Mouse (Mus musculus): ENCODE measurements around the gene Cxcl9. TPM values are rescaled to one million over a fixed set of nuclear protein-coding genes. Genes with fewer than 3 reads are reported as not detected.

Gene Cxcl9
- polyA plus RNA-seq (2012; rRNA removed) = 1.1 and 4.1 TPM in 2 replicates
- polyA plus RNA-seq (2014; fragmentation: Nextera tagmentation; extraction: Ambion mirVana) = 0.35 and 0.94 TPM in 2 replicates

DNA sequence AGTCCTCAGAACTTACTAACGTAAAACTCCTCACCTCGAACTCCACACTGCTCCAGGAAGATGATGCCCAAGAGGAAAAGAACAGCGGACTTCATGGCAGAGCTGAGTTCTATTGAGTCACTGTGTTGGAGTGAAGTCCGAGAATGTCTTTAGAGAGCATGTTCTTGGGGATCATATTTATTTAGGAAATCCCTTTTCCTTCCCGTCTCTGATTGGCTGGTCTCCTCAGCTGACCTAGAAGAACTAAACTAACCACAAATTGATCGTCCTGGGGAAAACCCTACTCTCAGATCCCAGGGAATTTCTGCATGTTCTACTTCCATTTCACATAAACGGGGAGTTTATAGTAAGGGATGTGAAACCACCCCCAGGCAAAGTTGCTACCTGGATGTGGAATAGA is at the start of gene Cxcl9:
TSS of gene Cxcl9 (minus strand) at position 151 of the 400 bp plus-strand sequence.
- DNase-seq (ENCODE audit: low spot score) (no peak), ATAC-seq (ENCODE audit: low FRiP score, low read depth) (no peak)
- 74% methylated on average over 7 of the region's 7 CpGs for WGBS
- Histone ChIP-seq H3K4me3 (replicated peaks; ENCODE audit: low read length) (no peak within 1 kb of the TSS), H3K9ac (ENCODE audit: low read depth, low read length, severe bottlenecking) (no peak within 1 kb of the TSS), H3K36me3 (ENCODE audit: control insufficient read depth, insufficient read depth, low read length) (no peaks in the 10 kb centered on the region), H3K9me3 (ENCODE audit: control insufficient read depth, low read length) (no peaks in the 10 kb centered on the region), H3K27ac (replicated peaks; ENCODE audit: low read depth, low read length) (no peak within 1 kb of the TSS), H3K4me2 (replicated peaks; ENCODE audit: low read depth, low read length, severe bottlenecking) (no peak within 1 kb of the TSS), H3K27me3 (ENCODE audit: control insufficient read depth, insufficient read depth, low read length) (no peaks in the 10 kb centered on the region), H3K4me1 (ENCODE audit: control insufficient read depth, insufficient read depth, low read length) (peaks cover 11% of the 10 kb centered on the region)
- TF ChIP-seq POLR2A (IDR thresholded peaks at IDR 0.05; ENCODE audit: borderline replicate concordance, extremely low read depth, insufficient read depth, insufficient read length) = no peak

DNA sequence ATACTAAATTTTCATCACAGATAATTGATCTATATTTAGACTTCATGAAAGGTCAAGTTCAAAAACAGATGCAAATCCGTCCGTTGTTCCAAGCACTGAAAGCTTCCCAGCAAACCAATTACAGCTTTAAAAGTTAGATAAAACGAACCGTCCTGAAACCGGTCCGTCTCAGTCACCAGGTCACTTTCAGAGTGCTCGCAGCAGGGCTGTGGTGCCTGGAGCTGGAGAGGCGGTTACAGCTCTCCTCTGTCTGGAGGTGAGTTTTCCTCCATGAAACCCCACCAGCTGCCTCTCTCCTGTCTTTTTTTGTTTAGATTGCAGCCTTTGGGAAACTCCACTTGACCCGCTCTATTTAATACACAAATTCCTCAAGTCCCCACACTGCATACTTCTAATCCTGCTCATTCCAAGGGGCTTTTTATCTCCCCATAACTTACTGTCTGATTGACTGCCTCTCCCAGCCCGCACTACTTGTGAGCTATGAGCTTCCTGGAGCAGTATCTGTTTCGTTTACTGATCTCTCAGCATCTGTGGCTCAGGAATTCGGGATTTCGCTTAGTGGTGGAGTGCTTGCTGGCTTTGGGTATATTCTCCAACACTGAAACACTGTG is 49.0 kb upstream of the Cxcl9 start:
- Histone ChIP-seq H3K9ac (ENCODE audit: low read depth, low read length, severe bottlenecking) (no peak overlapping the region), H3K27me3 (ENCODE audit: control insufficient read depth, insufficient read depth, low read length) (no peaks in the 10 kb centered on the region), H3K9me3 (ENCODE audit: control insufficient read depth, low read length) (no peaks in the 10 kb centered on the region), H3K4me3 (replicated peaks; ENCODE audit: low read length) (no peak overlapping the region), H3K4me1 (ENCODE audit: control insufficient read depth, insufficient read depth, low read length) (0 out of 2 replicates have a peak, but pooled peaks cover 3% of the 10 kb centered on the region), H3K36me3 (ENCODE audit: control insufficient read depth, insufficient read depth, low read length) (no peaks in the 10 kb centered on the region), H3K27ac (replicated peaks; ENCODE audit: low read depth, low read length) (no peak overlapping the region), H3K4me2 (replicated peaks; ENCODE audit: low read depth, low read length, severe bottlenecking) (no peak overlapping the region)
- ATAC-seq (ENCODE audit: low FRiP score, low read depth) = peak; percentile 42; the same call in 1 of the 2 replicates
- DNase-seq (ENCODE audit: low spot score) = no peak
- WGBS = 28% methylated on average over 13 of the region's 13 CpGs
- TF ChIP-seq POLR2A (IDR thresholded peaks at IDR 0.05; ENCODE audit: borderline replicate concordance, extremely low read depth, insufficient read depth, insufficient read length) = no peak

DNA sequence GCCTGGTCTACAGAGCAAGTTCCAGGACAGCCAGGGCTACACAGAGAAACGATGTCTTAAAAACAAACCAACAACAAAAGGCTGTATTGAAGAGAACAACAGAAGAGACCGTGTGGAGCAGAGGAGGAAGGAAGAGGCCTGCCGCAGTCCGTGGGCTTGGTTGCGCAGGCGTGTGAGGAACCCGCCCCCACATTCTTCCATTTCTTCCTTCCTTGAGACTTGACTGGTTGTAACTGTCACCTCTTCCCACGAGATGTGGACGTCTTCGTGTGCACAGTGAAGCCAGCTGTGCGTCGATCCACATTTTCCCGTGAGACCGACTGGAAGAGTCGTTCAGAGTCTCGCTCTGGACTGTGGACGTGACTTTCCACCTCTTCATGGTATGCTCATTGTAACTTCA is 47.5 kb upstream of the Cxcl9 start:
- no peaks in the 10 kb centered on the region for H3K9me3 ChIP-seq (ENCODE audit: control insufficient read depth, low read length)
- H3K9ac ChIP-seq (ENCODE audit: low read depth, low read length, severe bottlenecking) = no peak overlapping the region
- no peak overlapping the region for H3K27ac ChIP-seq (replicated peaks; ENCODE audit: low read depth, low read length)
- no peak for ATAC-seq (ENCODE audit: low FRiP score, low read depth)
- no peak for DNase-seq (ENCODE audit: low spot score)
- no peak for TF ChIP-seq POLR2A (IDR thresholded peaks at IDR 0.05; ENCODE audit: borderline replicate concordance, extremely low read depth, insufficient read depth, insufficient read length)
- H3K36me3 ChIP-seq (ENCODE audit: control insufficient read depth, insufficient read depth, low read length) = no peaks in the 10 kb centered on the region
- H3K4me2 ChIP-seq (replicated peaks; ENCODE audit: low read depth, low read length, severe bottlenecking) = no peak overlapping the region
- H3K4me3 ChIP-seq (replicated peaks; ENCODE audit: low read length) = no peak overlapping the region
- WGBS = 75% methylated on average over 17 of the region's 17 CpGs
- 0 out of 2 replicates have a peak, but pooled peaks cover 3% of the 10 kb centered on the region for H3K4me1 ChIP-seq (ENCODE audit: control insufficient read depth, insufficient read depth, low read length)
- no peaks in the 10 kb centered on the region for H3K27me3 ChIP-seq (ENCODE audit: control insufficient read depth, insufficient read depth, low read length)

DNA sequence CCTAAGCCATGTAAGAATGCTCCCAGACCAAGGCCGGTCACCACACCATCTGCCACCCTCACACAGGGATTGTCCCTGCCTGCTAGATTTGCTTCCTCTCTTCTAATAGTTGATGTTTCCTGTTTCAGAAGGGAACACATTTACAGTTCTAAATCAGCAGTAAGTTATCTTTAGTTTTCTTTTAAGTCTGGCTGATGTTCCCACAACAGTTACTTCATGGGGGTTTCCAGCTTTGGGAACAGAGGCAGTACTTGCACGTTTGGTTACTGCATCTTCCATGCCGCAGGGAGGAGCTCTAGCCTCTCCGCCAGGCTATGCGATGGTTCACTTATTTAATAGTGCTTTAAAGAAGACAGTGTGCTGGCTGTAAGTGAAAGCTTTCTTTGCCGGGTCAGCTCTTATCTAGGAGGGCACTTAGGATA is 46.9 kb upstream of the Cxcl9 start:
- Histone ChIP-seq H3K27me3 (ENCODE audit: control insufficient read depth, insufficient read depth, low read length) (no peaks in the 10 kb centered on the region), H3K4me3 (replicated peaks; ENCODE audit: low read length) (no peak overlapping the region), H3K4me1 (ENCODE audit: control insufficient read depth, insufficient read depth, low read length) (0 out of 2 replicates have a peak, but pooled peaks cover 3% of the 10 kb centered on the region), H3K9ac (ENCODE audit: low read depth, low read length, severe bottlenecking) (no peak overlapping the region), H3K36me3 (ENCODE audit: control insufficient read depth, insufficient read depth, low read length) (no peaks in the 10 kb centered on the region), H3K4me2 (replicated peaks; ENCODE audit: low read depth, low read length, severe bottlenecking) (no peak overlapping the region), H3K27ac (replicated peaks; ENCODE audit: low read depth, low read length) (no peak overlapping the region), H3K9me3 (ENCODE audit: control insufficient read depth, low read length) (no peaks in the 10 kb centered on the region)
- WGBS = 53% methylated on average over 6 of the region's 6 CpGs
- DNase-seq (ENCODE audit: low spot score) = no peak
- TF ChIP-seq POLR2A (IDR thresholded peaks at IDR 0.05; ENCODE audit: borderline replicate concordance, extremely low read depth, insufficient read depth, insufficient read length) = no peak
- ATAC-seq (ENCODE audit: low FRiP score, low read depth) = no peak

DNA sequence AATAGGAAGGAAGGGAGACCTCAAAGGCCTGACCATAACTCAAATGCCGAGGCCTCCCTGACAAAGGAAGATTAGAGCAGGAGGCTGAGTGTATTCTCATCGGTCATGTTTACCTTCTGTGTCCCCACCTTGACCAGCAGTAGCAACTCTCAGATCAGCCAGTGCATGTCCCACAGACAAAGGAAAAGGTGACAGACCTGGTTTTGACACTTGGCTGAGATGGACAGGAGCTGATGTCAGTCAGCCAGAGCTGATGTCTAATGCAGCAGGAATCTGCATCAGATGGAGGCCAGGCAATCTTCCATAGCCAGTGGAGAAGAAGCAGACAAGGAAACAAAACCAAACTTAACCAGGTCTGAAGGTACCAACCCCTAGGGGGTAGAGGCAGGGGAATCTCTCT is 44.7 kb upstream of the Cxcl9 start:
- no peaks in the 10 kb centered on the region for H3K9me3 ChIP-seq (ENCODE audit: control insufficient read depth, low read length)
- H3K4me3 ChIP-seq (replicated peaks; ENCODE audit: low read length) = no peak overlapping the region
- H3K27me3 ChIP-seq (ENCODE audit: control insufficient read depth, insufficient read depth, low read length) = no peaks in the 10 kb centered on the region
- no peak overlapping the region for H3K4me2 ChIP-seq (replicated peaks; ENCODE audit: low read depth, low read length, severe bottlenecking)
- DNase-seq (ENCODE audit: low spot score) = no peak
- 67% methylated on average over 2 of the region's 2 CpGs for WGBS
- no peak overlapping the region for H3K27ac ChIP-seq (replicated peaks; ENCODE audit: low read depth, low read length)
- H3K36me3 ChIP-seq (ENCODE audit: control insufficient read depth, insufficient read depth, low read length) = no peaks in the 10 kb centered on the region
- no peak for ATAC-seq (ENCODE audit: low FRiP score, low read depth)
- TF ChIP-seq POLR2A (IDR thresholded peaks at IDR 0.05; ENCODE audit: borderline replicate concordance, extremely low read depth, insufficient read depth, insufficient read length) = no peak
- H3K9ac ChIP-seq (ENCODE audit: low read depth, low read length, severe bottlenecking) = no peak overlapping the region
- H3K4me1 ChIP-seq (ENCODE audit: control insufficient read depth, insufficient read depth, low read length) = 0 out of 2 replicates have a peak, but pooled peaks cover 3% of the 10 kb centered on the region

Measured in limb, embryonic 14.5 days (tissue).